Mouse (Mus musculus) intestine, embryonic 15.5 days (tissue): ENCODE data around the gene Best3. TPM values are rescaled to one million over a fixed set of nuclear protein-coding genes. Genes with fewer than 3 reads are reported as not detected.

ENCODE experiments used
- ATAC-seq: fragments of 200-750 bp; cut with Nextera tagmentation; 2 replicates; pipeline ENCODE4 v1.8.0; 2017; ENCODE audit warnings: moderate TSS enrichment, moderate library complexity
- H3K27ac ChIP-seq: fragments of 300-500 bp; sonication (generic); 2 replicates; pipeline ENCODE4 v1.5.1; 2015; ENCODE audit warnings: mild to moderate bottlenecking, inconsistent platforms
- H3K27me3 ChIP-seq: fragments of 300-500 bp; sonication (generic); replicated peaks from 2 replicates; pipeline ENCODE4 v1.6.1; 2015; ENCODE audit warnings: inconsistent platforms
- H3K36me3 ChIP-seq: fragments of 300-500 bp; sonication (generic); 2 replicates; pipeline ENCODE4 v1.6.1; 2015; ENCODE audit warnings: inconsistent platforms
- H3K4me1 ChIP-seq: fragments of 300-500 bp; sonication (generic); replicated peaks from 2 replicates; pipeline ENCODE4 v1.6.1; 2015; ENCODE audit warnings: inconsistent platforms
- H3K4me2 ChIP-seq: fragments of 300-500 bp; sonication (generic); replicated peaks from 2 replicates; pipeline ENCODE4 v1.6.1; 2015; ENCODE audit warnings: mild to moderate bottlenecking, inconsistent platforms
- H3K4me3 ChIP-seq: fragments of 300-500 bp; sonication (generic); replicated peaks from 2 replicates; pipeline ENCODE4 v1.5.1; 2015; ENCODE audit warnings: inconsistent platforms
- H3K9ac ChIP-seq: fragments of 300-500 bp; sonication (generic); 2 replicates; pipeline ENCODE4 v1.6.1; 2015; ENCODE audit warnings: inconsistent platforms
- H3K9me3 ChIP-seq: fragments of 300-500 bp; sonication (generic); 2 replicates; pipeline ENCODE4 v1.6.1; 2016; ENCODE audit warnings: inconsistent platforms
- whole genome bisulfite sequencing: fragments of 180-500 bp; shearing (Covaris S2); methylation state at CpG from one replicate; pipeline ENCODE4 v1.1.7; 2015; 5-methylcytosine and 5-hydroxymethylcytosine counted together
- polyA plus RNA-seq: library from polyadenylated mRNA; unstranded; fragments of >200 nt; fragmentation: Nextera tagmentation; extraction: Ambion mirVana; gene quantifications from 2 replicates; pipeline ENCODE4 v1.2.1, GENCODE M21; 2015

Best3 gene
- polyA plus RNA-seq, 1 experiment from 2014 or later: not detected

DNA sequence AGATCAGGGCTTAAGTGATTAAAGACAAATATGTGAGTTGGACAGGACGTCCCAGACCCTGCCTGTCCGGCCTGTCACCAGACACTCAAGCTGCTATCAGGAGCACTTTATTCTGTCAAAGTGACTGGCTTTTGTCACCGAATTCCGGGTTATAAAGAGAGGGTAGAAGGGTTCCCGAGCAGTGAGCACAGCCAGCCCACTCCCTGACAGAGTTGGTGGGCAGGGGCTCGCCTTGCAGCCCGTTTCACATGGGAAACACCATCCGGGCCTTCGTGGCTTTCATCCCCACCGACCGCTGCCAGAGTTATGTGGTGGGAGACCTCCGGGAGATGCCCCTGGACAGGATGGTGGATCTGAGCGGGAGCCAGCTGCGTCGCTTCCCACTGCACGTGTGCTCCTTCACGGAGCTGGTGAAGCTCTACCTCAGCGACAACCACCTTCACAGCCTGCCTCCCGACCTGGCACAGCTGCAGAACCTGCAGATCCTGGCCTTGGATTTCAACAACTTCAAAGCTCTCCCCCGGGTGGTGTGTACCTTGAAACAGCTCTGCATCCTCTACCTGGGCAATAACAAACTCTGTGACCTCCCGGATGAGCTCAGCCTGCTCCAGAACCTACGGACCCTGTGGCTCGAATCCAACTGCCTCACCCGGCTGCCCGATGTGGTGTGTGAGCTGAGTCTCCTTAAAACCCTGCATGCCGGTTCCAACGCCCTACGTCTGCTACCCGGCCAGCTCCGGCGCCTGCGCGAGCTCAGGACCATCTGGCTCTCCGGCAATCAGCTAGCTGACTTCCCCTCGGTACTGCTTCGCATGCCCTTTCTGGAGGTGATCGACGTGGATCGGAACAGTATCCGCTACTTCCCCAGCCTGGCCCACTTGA, 59.3 kb downstream of the Best3 start, which contains the start of gene Lrrc10:
Gene Lrrc10 (plus strand): TSS at position 167 of the 882 bp plus-strand sequence.
- WGBS: 45% methylated on average over 40 of the region's 40 CpGs
- Histone ChIP-seq H3K9ac (no peak within 1 kb of the TSS), H3K4me3 (0 out of 2 replicates have a peak within 1 kb of the TSS, but pooled peaks have one; percentile 1), H3K27me3 (no peaks in the 10 kb centered on the region), H3K4me2 (peak within 1 kb of the TSS; percentile 49), H3K4me1 (peaks cover 4% of the 10 kb centered on the region; the same call in 1 of the 2 replicates), H3K9me3 (no peaks in the 10 kb centered on the region), H3K36me3 (0 out of 2 replicates have a peak, but pooled peaks cover 3% of the 10 kb centered on the region), H3K27ac (no peak within 1 kb of the TSS)
- peak; percentile 19 for ATAC-seq

DNA sequence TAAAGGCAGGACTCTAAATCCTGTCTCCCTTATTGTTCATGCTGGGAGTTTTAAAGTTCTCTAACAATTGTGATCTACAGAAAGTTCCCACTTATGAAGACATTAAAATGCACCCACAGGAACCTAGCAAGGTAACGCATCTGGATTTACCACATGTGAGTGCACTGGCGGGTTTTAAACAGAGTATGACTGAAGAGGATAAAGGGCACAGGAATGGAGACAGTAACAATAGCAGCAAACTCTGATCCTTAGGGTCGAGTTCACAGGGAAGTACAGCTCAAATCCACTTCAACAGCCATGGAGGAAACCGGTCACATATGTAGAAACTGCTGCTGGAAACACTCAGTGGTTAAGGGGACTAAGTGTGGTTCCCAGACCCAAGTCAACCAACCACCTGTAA, 63.1 kb downstream of the Best3 start:
- Histone ChIP-seq H3K4me2 (no peak overlapping the region), H3K27me3 (no peaks in the 10 kb centered on the region), H3K4me3 (no peak overlapping the region), H3K36me3 (peaks cover 32% of the 10 kb centered on the region), H3K4me1 (0 out of 2 replicates have a peak, but pooled peaks cover 2% of the 10 kb centered on the region), H3K9ac (no peak overlapping the region), H3K9me3 (no peaks in the 10 kb centered on the region), H3K27ac (no peak overlapping the region)
- WGBS: 83% methylated on average over 4 of the region's 4 CpGs
- no peak for ATAC-seq

DNA sequence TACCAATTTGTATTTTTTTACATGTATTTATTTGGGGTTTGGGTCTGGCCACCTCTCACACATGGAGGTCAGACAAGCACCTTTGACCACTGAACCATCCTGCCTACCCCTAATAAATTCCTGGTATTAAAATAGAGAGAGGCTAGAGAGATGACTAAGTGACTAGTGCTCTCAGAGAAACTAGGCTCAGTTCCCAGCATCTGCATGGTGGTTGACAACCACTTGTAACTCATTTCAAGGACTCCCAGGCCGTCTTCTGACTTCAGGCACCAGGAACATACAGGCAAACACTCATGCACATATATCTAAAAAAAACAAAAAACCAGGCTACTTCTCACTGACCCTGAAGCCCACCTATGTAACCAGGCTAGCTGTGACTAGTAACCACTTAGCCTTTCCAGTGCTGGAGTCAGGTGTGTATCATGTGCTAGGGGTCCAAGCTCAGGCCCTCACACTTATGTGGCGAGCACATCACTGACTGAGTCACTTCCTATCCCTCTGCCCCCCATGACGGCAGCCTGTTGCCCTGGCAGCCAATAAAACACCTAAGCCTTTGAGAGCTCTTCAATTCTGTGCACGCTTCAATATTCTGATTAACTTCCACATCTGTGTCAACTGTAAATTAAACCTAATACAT, 64.0 kb downstream of the Best3 start:
- no peak for ATAC-seq
- WGBS: 78% methylated on average over 4 of the region's 4 CpGs
- Histone ChIP-seq H3K27me3 (no peaks in the 10 kb centered on the region), H3K4me1 (0 out of 2 replicates have a peak, but pooled peaks cover 2% of the 10 kb centered on the region), H3K4me2 (no peak overlapping the region), H3K36me3 (peaks cover 39% of the 10 kb centered on the region), H3K9ac (no peak overlapping the region), H3K9me3 (no peaks in the 10 kb centered on the region), H3K27ac (no peak overlapping the region), H3K4me3 (no peak overlapping the region)

DNA sequence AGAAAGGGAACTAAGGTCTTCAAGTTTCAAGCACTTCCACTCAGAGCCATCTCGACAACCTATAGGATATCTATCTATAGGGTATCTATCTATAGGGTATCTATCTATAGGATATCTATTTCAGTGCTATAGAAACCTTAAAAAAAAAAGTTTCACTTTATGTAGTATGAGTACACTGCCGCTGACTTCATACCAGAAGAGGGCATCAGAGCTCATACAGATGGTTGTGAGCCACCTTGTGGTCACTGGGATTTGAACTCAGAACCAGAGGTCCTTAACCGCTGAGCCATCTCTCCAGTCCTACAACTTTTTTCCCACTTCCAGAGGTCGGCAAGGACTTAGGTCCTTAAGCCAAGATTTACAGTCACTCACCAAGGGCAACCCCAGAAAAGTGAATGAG, 69.6 kb downstream of the Best3 start:
- 87% methylated on average over 4 of the region's 4 CpGs for WGBS
- no peaks in the 10 kb centered on the region for H3K27me3 ChIP-seq
- H3K9ac ChIP-seq: no peak overlapping the region
- H3K36me3 ChIP-seq: peaks cover 66% of the 10 kb centered on the region
- no peak for ATAC-seq
- H3K4me1 ChIP-seq: no peaks in the 10 kb centered on the region
- no peak overlapping the region for H3K4me2 ChIP-seq
- no peak overlapping the region for H3K27ac ChIP-seq
- H3K4me3 ChIP-seq: no peak overlapping the region
- no peaks in the 10 kb centered on the region for H3K9me3 ChIP-seq

DNA sequence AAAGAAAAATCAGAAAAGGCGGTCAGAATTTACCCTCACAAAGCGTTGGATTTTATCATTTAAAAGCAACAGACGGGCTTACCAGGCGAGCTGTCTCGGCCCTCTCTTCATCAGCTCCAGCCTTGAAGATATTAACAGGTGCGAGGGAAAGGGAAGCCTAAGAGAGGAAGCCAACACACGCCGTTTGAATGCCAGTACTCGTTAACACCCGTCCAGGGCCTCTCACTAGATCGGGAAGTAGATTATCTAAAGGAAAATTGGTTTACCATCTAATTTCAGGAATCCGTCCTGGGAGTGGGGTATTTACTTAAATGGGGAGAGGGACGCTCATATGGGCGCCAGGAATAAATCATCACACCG, 76.8 kb downstream of the Best3 start:
- 0 out of 2 replicates have a peak, but pooled peaks cover 3% of the 10 kb centered on the region for H3K4me1 ChIP-seq
- 0 out of 2 replicates have a peak overlapping the region, but pooled peaks have one; percentile 78 for H3K27ac ChIP-seq
- WGBS: 1% methylated on average over 15 of the region's 15 CpGs
- no peak for ATAC-seq
- H3K36me3 ChIP-seq: peaks cover 17% of the 10 kb centered on the region
- peak overlapping the region; percentile 84 for H3K9ac ChIP-seq
- no peaks in the 10 kb centered on the region for H3K9me3 ChIP-seq
- H3K4me3 ChIP-seq: peak overlapping the region; percentile 90
- no peaks in the 10 kb centered on the region for H3K27me3 ChIP-seq
- H3K4me2 ChIP-seq: peak overlapping the region; percentile 73

DNA sequence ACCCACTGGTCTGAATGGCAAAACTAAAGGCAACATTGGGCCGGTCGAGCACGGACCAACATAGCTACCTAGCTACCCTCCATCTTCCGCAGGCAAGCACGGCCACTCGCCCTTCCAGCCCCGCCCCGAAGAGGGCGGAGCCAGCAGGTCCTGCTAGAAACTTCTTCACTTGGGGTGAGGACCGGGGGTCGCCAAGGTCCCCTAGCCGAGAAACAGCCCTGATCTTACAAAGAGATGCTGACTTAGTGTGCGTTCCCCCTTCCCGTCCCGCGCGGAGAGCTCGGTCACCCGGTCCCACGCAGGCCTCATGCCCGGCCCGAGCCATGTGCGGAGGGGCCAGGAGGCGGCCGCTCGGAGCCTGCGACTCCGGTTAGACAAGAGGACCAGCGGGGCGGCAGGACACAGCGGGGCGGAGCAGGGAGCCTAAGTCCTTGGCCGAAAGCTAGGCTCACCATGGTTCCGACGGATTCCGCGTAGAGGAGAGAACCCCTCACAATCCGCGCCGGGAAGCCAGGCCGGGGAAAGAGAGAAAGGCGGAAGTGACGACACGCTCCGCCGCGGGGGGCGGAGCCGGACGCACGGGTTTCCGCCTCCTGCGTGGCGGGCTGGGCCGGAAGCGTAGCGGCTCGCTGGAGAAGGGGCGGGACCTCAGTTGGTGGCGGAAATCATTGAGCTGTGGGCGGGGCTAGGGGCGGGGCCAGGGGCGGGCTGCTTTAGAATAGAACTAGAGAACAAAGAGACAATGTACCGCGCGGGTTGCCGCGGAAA, 77.3 kb downstream of the Best3 start, which contains the start of gene Cct2:
Gene Cct2 (minus strand): TSS at position 561 of the 768 bp plus-strand sequence.
- no peaks in the 10 kb centered on the region for H3K27me3 ChIP-seq
- no peaks in the 10 kb centered on the region for H3K9me3 ChIP-seq
- peak within 1 kb of the TSS; percentile 73 for H3K4me2 ChIP-seq
- peak within 1 kb of the TSS; percentile 90 for H3K4me3 ChIP-seq
- 0 out of 2 replicates have a peak, but pooled peaks cover 3% of the 10 kb centered on the region for H3K4me1 ChIP-seq
- WGBS: under 1% methylated on average over 68 of the region's 68 CpGs
- peak within 1 kb of the TSS; percentile 84 for H3K9ac ChIP-seq
- ATAC-seq: peak; percentile 97
- peak within 1 kb of the TSS; percentile 78 for H3K27ac ChIP-seq
- H3K36me3 ChIP-seq: peaks cover 14% of the 10 kb centered on the region

DNA sequence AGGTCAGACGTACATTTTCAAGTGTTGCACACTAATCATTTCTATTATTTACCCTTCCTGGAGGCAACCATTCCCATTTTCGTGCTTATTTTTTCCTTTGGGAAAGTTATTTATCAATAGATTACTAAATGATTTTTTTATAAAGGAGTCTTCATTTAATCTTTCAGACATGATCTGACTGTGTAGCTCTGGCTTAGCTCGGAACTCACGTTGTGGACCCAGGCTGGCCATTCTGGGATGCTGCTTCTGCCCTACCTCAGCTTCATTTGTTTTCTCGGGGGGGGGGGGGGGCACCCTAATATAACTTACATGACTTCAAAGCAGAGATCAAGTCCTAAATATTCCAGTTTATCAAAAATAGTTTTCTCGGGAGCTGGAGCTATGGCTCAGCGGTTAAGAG, 78.0 kb downstream of the Best3 start:
- peak overlapping the region; percentile 77 for H3K27ac ChIP-seq
- no peaks in the 10 kb centered on the region for H3K9me3 ChIP-seq
- H3K27me3 ChIP-seq: no peaks in the 10 kb centered on the region
- no peak overlapping the region for H3K9ac ChIP-seq
- H3K4me2 ChIP-seq: peak overlapping the region; percentile 54
- H3K4me3 ChIP-seq: peak overlapping the region; percentile 90
- peaks cover 8% of the 10 kb centered on the region for H3K36me3 ChIP-seq
- H3K4me1 ChIP-seq: 0 out of 2 replicates have a peak, but pooled peaks cover 3% of the 10 kb centered on the region
- ATAC-seq: peak; percentile 52
- 5% methylated on average over 7 of the region's 7 CpGs for WGBS

DNA sequence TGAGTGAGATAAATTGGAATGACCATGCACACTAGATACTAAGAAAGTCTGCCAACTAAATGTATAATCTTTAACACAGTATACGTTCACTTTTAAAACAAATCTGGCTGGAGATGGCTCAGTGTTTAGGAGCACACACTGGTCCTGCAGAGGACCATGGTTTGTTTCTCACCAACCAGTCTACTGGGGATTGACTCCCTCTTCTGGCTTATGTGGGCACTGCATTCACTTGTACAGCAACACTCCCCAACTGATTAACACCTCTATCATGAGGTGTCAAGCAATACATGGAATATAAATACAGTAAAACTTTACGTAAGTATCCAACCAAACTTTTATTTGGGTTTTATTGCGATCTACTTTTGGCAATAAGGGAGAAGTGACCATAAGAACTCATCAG, 83.0 kb downstream of the Best3 start:
- ATAC-seq: no peak
- H3K4me2 ChIP-seq: no peak overlapping the region
- H3K4me1 ChIP-seq: no peaks in the 10 kb centered on the region
- no peak overlapping the region for H3K27ac ChIP-seq
- peaks cover 22% of the 10 kb centered on the region for H3K36me3 ChIP-seq
- WGBS: 88% methylated on average over 3 of the region's 3 CpGs
- H3K9ac ChIP-seq: no peak overlapping the region
- no peak overlapping the region for H3K4me3 ChIP-seq
- no peaks in the 10 kb centered on the region for H3K9me3 ChIP-seq
- no peaks in the 10 kb centered on the region for H3K27me3 ChIP-seq

DNA sequence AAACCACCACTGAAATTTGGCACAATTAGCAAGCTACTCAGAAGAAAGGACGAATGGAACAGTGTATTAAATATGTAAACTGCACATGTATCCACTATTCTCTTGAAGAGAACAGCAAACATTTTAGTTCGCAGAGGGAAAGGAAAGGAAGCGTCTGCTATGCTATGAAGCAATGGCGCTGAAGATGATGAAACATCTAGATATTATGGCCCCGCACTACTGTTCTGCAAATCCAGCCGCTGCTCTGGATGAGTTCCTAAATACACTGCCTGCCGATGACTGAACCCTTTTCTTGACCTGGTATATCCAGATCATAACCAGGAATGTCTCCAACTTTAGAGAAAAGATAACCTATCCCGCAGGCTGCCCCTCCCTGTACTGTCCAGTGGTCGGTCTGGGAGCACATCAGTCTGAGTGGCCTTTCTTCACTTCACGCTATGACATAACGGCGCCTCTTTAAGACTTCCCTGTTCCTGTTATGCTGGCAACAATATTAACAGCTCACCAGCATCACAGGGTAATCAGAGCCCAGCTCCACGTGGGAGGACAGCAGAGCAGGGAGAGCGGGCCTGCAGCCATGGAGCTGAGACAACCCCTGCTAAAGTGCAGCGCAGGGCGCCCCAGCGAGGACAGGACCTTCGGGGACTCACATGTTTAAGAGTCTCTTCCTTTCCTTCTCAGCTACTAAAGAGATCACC, 86.2 kb downstream of the Best3 start:
- Histone ChIP-seq H3K4me2 (no peak overlapping the region), H3K9me3 (no peaks in the 10 kb centered on the region), H3K27me3 (no peaks in the 10 kb centered on the region), H3K4me1 (no peaks in the 10 kb centered on the region), H3K4me3 (no peak overlapping the region), H3K27ac (no peak overlapping the region), H3K9ac (no peak overlapping the region), H3K36me3 (peaks cover 34% of the 10 kb centered on the region)
- no peak for ATAC-seq
- WGBS: 91% methylated on average over 18 of the region's 18 CpGs

DNA sequence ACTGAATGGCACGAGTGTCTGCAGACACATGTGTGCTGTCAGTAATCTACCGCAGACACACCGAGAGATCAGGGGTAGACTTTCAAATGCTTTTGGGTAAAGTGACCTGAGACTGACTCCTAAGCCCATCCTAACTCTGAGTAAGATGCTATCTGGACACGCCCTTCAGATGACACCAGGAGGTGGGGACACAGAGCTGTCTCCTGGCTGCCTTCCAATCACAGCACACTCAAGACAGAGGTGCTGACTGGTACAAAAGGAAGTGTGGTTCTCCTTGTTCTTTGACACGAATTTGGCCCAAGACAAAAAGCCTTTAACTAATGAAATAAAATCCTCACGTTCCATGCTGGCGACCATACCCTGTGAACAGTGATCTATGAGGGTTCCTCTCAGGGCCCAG, 87.1 kb downstream of the Best3 start:
- no peaks in the 10 kb centered on the region for H3K27me3 ChIP-seq
- H3K9ac ChIP-seq: no peak overlapping the region
- peaks cover 34% of the 10 kb centered on the region for H3K36me3 ChIP-seq
- no peak overlapping the region for H3K4me3 ChIP-seq
- no peak overlapping the region for H3K4me2 ChIP-seq
- no peaks in the 10 kb centered on the region for H3K9me3 ChIP-seq
- no peaks in the 10 kb centered on the region for H3K4me1 ChIP-seq
- ATAC-seq: no peak
- 87% methylated on average over 7 of the region's 7 CpGs for WGBS
- no peak overlapping the region for H3K27ac ChIP-seq
